Mouse (Mus musculus) yolk sac, embryonic 10.5 days (tissue): ENCODE measurements around the gene Mctp2.
"Not testable (repeated sequence)": the region's sequence is repeated elsewhere in the genome, so short reads cannot be mapped to it uniquely, and the experiment has no call there.

Experiments used
- DNase-seq: peaks from one replicate; pipeline ENCODE4 v3.0.0-alpha.2; 2017; ENCODE audit warnings: low spot score

Mctp2 gene

GRCm38 (mm10) chr7:72271546-72271945 lies 34.9 kb downstream of the Mctp2 start:
- DNase-seq, result no peak

- DNase-seq, result no peak
Observed at GRCm38 (mm10) chr7:72269994-72270393, 36.4 kb downstream of the Mctp2 start.

- no peak for DNase-seq
Observed at GRCm38 (mm10) chr7:72260766-72261655, 45.4 kb downstream of the Mctp2 start.

GRCm38 (mm10) chr7:72259045-72259444 lies 47.4 kb downstream of the Mctp2 start:
- no peak for DNase-seq

GRCm38 (mm10) chr7:72250326-72250725 lies 56.1 kb downstream of the Mctp2 start:
- not testable (repeated sequence) for DNase-seq

- no peak for DNase-seq
Observed at GRCm38 (mm10) chr7:72241269-72241668, 65.1 kb downstream of the Mctp2 start.

- peak; percentile 20 for DNase-seq
Observed at GRCm38 (mm10) chr7:72239782-72240493, 66.5 kb downstream of the Mctp2 start.

GRCm38 (mm10) chr7:72238575-72238974 lies 67.8 kb downstream of the Mctp2 start:
- peak; percentile 36 for DNase-seq

- DNase-seq, result no peak
Observed at GRCm38 (mm10) chr7:72234433-72234998, 71.9 kb downstream of the Mctp2 start.

- DNase-seq, result no peak
Observed at GRCm38 (mm10) chr7:72231182-72231877, 75.1 kb downstream of the Mctp2 start.

- no peak for DNase-seq
Observed at GRCm38 (mm10) chr7:72229925-72230324, 76.5 kb downstream of the Mctp2 start.

GRCm38 (mm10) chr7:72223558-72223957 lies 82.8 kb downstream of the Mctp2 start:
- DNase-seq, result no peak

- DNase-seq, result no peak
Observed at GRCm38 (mm10) chr7:72222532-72222931, 83.9 kb downstream of the Mctp2 start.

- no peak for DNase-seq
Observed at GRCm38 (mm10) chr7:72218048-72218447, 88.4 kb downstream of the Mctp2 start.

- DNase-seq, result no peak
Observed at GRCm38 (mm10) chr7:72215563-72216215, 90.7 kb downstream of the Mctp2 start.

- no peak for DNase-seq
Observed at GRCm38 (mm10) chr7:72210201-72210600, 96.2 kb downstream of the Mctp2 start.

GRCm38 (mm10) chr7:72209296-72209695 lies 97.1 kb downstream of the Mctp2 start:
- no peak for DNase-seq

GRCm38 (mm10) chr7:72206841-72207240 lies 99.6 kb downstream of the Mctp2 start:
- no peak for DNase-seq

GRCm38 (mm10) chr7:72195709-72196108 lies 110.7 kb downstream of the Mctp2 start:
- DNase-seq, result no peak

GRCm38 (mm10) chr7:72193304-72193703 lies 113.1 kb downstream of the Mctp2 start:
- DNase-seq, result no peak

- DNase-seq, result no peak
Observed at GRCm38 (mm10) chr7:72181651-72182050, 124.8 kb downstream of the Mctp2 start.

GRCm38 (mm10) chr7:72169320-72169719 lies 137.1 kb downstream of the Mctp2 start:
- DNase-seq, result no peak
